Mouse (Mus musculus): ENCODE results near the gene Ift140. TPM values are rescaled to one million over a fixed set of nuclear protein-coding genes. Genes with fewer than 3 reads are reported as not detected.
A peak's percentile ranks its signal among the peaks of the same experiment; 100 is the strongest.
"Not testable (repeated sequence)": the region's sequence is repeated elsewhere in the genome, so short reads cannot be mapped to it uniquely, and the experiment has no call there.

The Ift140 gene
- polyA plus RNA-seq, 1 experiment: 10.1 TPM

DNA sequence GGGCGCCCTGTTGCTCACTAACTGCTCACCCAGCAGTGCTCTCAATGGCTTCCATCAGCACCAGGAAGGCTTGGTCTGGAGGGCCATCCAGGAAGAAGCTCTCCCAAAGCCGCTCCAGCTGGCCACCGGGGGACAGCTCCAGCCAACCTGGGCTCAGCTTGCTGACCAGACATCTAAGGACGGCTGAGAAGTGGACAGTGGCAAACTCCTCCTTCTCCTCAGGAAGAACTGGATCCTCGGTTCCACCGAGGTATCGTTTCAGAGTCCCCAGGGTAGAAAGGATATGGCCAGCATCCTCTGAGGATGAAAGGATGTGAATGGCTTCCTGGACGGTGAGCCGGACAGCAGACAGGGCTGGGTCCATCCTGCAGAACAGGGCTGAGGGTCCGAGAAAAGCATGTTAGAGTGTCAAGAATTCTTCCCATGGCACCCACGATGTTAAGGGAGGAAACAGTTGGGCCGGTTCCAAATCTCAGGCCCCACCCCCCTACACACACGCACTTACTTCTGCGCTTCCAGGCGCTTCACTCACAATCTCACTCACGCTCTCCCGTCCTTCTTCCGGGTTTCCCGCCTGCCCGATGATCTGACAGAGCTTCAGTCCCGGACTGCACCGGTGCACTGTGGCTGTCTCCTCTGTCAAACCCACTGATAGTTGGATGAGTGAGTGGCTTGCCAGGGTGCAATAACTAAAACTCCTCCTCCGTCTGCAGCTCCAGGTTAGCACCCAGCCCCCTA lies 99.2 kb downstream of the Ift140 start:
- peak overlapping the region; percentile 91 for H3K27ac ChIP-seq (ENCODE audit: insufficient read depth, low read depth, low read length)
- 6% methylated on average over 23 of the region's 23 CpGs for WGBS
- H3K4me3 ChIP-seq (ENCODE audit: insufficient read depth, low read depth, low read length): peak overlapping the region; percentile 54
- H3K4me1 ChIP-seq (ENCODE audit: control insufficient read depth, insufficient read depth, low read length): no peaks in the 10 kb centered on the region; the same call in 1 of the 2 replicates
- no peaks in the 10 kb centered on the region for H3K36me3 ChIP-seq (ENCODE audit: control insufficient read depth, insufficient read depth, low read length)
- no peak for DNase-seq
- no peaks in the 10 kb centered on the region for H3K27me3 ChIP-seq (replicated peaks; ENCODE audit: control insufficient read depth, insufficient read depth, low read length)
- TF ChIP-seq CTCF (conservative IDR thresholded peaks at IDR 0.05; ENCODE audit: insufficient read depth, insufficient read length, low read depth, low read length) (no peak), POLR2A (IDR thresholded peaks at IDR 0.05; ENCODE audit: low read depth, low read length) (no peak)

DNA sequence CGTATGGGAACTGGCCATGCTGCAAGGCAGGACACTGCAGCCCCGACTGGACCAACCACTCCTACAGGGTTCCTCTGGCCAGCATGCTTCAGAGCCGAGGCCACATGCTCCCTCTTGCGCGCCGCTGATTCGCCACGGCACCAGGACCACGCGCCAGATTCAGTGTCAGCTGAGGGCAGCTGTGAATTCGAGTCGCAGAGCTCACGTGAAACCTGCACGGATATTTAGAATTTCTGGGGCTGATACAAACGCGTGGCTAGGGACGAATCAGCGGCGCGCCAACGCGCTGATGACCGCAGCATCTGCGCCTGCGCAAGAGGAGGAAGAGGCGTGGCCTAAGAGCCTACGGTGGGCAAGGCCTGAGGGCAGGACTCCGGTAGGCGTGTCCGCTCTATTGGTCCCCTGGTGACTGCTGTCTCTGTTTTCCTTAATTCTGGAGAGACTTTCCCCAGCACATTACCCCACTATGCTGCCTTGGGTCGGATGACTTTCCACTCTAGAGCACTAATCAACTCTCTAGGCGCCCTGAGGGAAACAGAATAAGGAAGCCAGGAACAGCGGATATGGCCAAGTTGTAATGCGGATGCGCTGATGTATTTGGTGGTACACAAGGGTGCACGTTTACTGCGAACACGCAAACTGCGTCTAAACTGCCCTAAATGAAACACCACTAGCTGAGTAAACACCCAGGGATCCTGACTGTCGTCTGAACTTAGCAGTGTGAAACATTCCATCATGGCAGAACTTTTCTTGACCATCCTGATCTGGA lies 100.0 kb downstream of the Ift140 start, which contains the start of gene Telo2:
TSS of gene Telo2 (minus strand) at position 304 of the 769 bp plus-strand sequence.
- H3K27ac ChIP-seq (ENCODE audit: insufficient read depth, low read depth, low read length): peak within 1 kb of the TSS; percentile 91

GRCm38 (mm10) chr17:25117263-25117662 lies 101.4 kb downstream of the Ift140 start:
- no peaks in the 10 kb centered on the region; the same call in 1 of the 2 replicates for H3K4me1 ChIP-seq (ENCODE audit: control insufficient read depth, insufficient read depth, low read length)
- H3K27ac ChIP-seq (ENCODE audit: insufficient read depth, low read depth, low read length): no peak overlapping the region
- TF ChIP-seq POLR2A (IDR thresholded peaks at IDR 0.05; ENCODE audit: low read depth, low read length): no peak
- TF ChIP-seq CTCF (conservative IDR thresholded peaks at IDR 0.05; ENCODE audit: insufficient read depth, insufficient read length, low read depth, low read length): peak; percentile 47
- H3K36me3 ChIP-seq (ENCODE audit: control insufficient read depth, insufficient read depth, low read length): no peaks in the 10 kb centered on the region
- no peak overlapping the region for H3K4me3 ChIP-seq (ENCODE audit: insufficient read depth, low read depth, low read length)
- no peaks in the 10 kb centered on the region for H3K27me3 ChIP-seq (replicated peaks; ENCODE audit: control insufficient read depth, insufficient read depth, low read length)
- DNase-seq: no peak
- WGBS: 45% methylated on average over 4 of the region's 4 CpGs

More for the DNA sequence above, 100.0 kb downstream of the Ift140 start, which contains the start of gene Telo2:
- Histone ChIP-seq H3K36me3 (ENCODE audit: control insufficient read depth, insufficient read depth, low read length) (no peaks in the 10 kb centered on the region), H3K4me3 (ENCODE audit: insufficient read depth, low read depth, low read length) (peak within 1 kb of the TSS; percentile 54), H3K4me1 (ENCODE audit: control insufficient read depth, insufficient read depth, low read length) (no peaks in the 10 kb centered on the region; the same call in 1 of the 2 replicates), H3K27me3 (replicated peaks; ENCODE audit: control insufficient read depth, insufficient read depth, low read length) (no peaks in the 10 kb centered on the region)
- TF ChIP-seq POLR2A (IDR thresholded peaks at IDR 0.05; ENCODE audit: low read depth, low read length) (no peak), CTCF (conservative IDR thresholded peaks at IDR 0.05; ENCODE audit: insufficient read depth, insufficient read length, low read depth, low read length) (no peak)
- WGBS: 4% methylated on average over 40 of the region's 40 CpGs
- DNase-seq: peak; percentile 95

- no peaks in the 10 kb centered on the region for H3K27me3 ChIP-seq (replicated peaks; ENCODE audit: control insufficient read depth, insufficient read depth, low read length)
- H3K36me3 ChIP-seq (ENCODE audit: control insufficient read depth, insufficient read depth, low read length): no peaks in the 10 kb centered on the region
- DNase-seq: no peak
- H3K4me3 ChIP-seq (ENCODE audit: insufficient read depth, low read depth, low read length): no peak within 1 kb of the TSS
- WGBS: 22% methylated on average over 3 of the region's 3 CpGs
- H3K27ac ChIP-seq (ENCODE audit: insufficient read depth, low read depth, low read length): no peak within 1 kb of the TSS
- TF ChIP-seq POLR2A (IDR thresholded peaks at IDR 0.05; ENCODE audit: low read depth, low read length): no peak
- TF ChIP-seq CTCF (conservative IDR thresholded peaks at IDR 0.05; ENCODE audit: insufficient read depth, insufficient read length, low read depth, low read length): no peak
- H3K4me1 ChIP-seq (ENCODE audit: control insufficient read depth, insufficient read depth, low read length): no peaks in the 10 kb centered on the region; the same call in 1 of the 2 replicates
Measured at GRCm38 (mm10) chr17:25120406-25120805, 104.5 kb downstream of the Ift140 start, which contains the start of gene Ptx4. TSS of gene Ptx4 (plus strand) at chr17:25120760.

GRCm38 (mm10) chr17:25123979-25124378 lies 108.1 kb downstream of the Ift140 start:
- H3K27me3 ChIP-seq (replicated peaks; ENCODE audit: control insufficient read depth, insufficient read depth, low read length): no peaks in the 10 kb centered on the region
- no peaks in the 10 kb centered on the region for H3K36me3 ChIP-seq (ENCODE audit: control insufficient read depth, insufficient read depth, low read length)
- H3K4me1 ChIP-seq (ENCODE audit: control insufficient read depth, insufficient read depth, low read length): no peaks in the 10 kb centered on the region
- TF ChIP-seq POLR2A (IDR thresholded peaks at IDR 0.05; ENCODE audit: low read depth, low read length) (no peak), CTCF (conservative IDR thresholded peaks at IDR 0.05; ENCODE audit: insufficient read depth, insufficient read length, low read depth, low read length) (peak; percentile 49)
- no peak overlapping the region for H3K4me3 ChIP-seq (ENCODE audit: insufficient read depth, low read depth, low read length)
- 34% methylated on average over 7 of the region's 7 CpGs for WGBS
- DNase-seq: peak; percentile 25
- no peak overlapping the region for H3K27ac ChIP-seq (ENCODE audit: insufficient read depth, low read depth, low read length)

- WGBS: 76% methylated on average over 3 of the region's 3 CpGs
- not testable (repeated sequence) for H3K27me3 ChIP-seq (replicated peaks; ENCODE audit: control insufficient read depth, insufficient read depth, low read length); H3K27ac ChIP-seq (ENCODE audit: insufficient read depth, low read depth, low read length); H3K4me1 ChIP-seq (ENCODE audit: control insufficient read depth, insufficient read depth, low read length); DNase-seq; H3K4me3 ChIP-seq (ENCODE audit: insufficient read depth, low read depth, low read length); H3K36me3 ChIP-seq (ENCODE audit: control insufficient read depth, insufficient read depth, low read length)
Measured at GRCm38 (mm10) chr17:25125442-25126060, 109.7 kb downstream of the Ift140 start.

- DNase-seq: no peak
- Histone ChIP-seq H3K27ac (ENCODE audit: insufficient read depth, low read depth, low read length) (no peak overlapping the region), H3K36me3 (ENCODE audit: control insufficient read depth, insufficient read depth, low read length) (no peaks in the 10 kb centered on the region), H3K4me3 (ENCODE audit: insufficient read depth, low read depth, low read length) (no peak overlapping the region), H3K4me1 (ENCODE audit: control insufficient read depth, insufficient read depth, low read length) (no peaks in the 10 kb centered on the region), H3K27me3 (replicated peaks; ENCODE audit: control insufficient read depth, insufficient read depth, low read length) (no peaks in the 10 kb centered on the region)
- WGBS: 33% methylated on average over 8 of the region's 8 CpGs
- TF ChIP-seq POLR2A (IDR thresholded peaks at IDR 0.05; ENCODE audit: low read depth, low read length) (no peak), CTCF (conservative IDR thresholded peaks at IDR 0.05; ENCODE audit: insufficient read depth, insufficient read length, low read depth, low read length) (no peak)
Measured at GRCm38 (mm10) chr17:25127079-25127478, 111.2 kb downstream of the Ift140 start.

All from kidney, adult 2 months (tissue).